Mouse (Mus musculus): ENCODE data around the gene Slc25a43. TPM values are rescaled to one million over a fixed set of nuclear protein-coding genes. Genes with fewer than 3 reads are reported as not detected.
"Not testable (repeated sequence)": the region's sequence is repeated elsewhere in the genome, so short reads cannot be mapped to it uniquely, and the experiment has no call there.

Slc25a43 gene
- polyA plus RNA-seq, 1 experiment from 2014 or later: 1.5 TPM

DNA sequence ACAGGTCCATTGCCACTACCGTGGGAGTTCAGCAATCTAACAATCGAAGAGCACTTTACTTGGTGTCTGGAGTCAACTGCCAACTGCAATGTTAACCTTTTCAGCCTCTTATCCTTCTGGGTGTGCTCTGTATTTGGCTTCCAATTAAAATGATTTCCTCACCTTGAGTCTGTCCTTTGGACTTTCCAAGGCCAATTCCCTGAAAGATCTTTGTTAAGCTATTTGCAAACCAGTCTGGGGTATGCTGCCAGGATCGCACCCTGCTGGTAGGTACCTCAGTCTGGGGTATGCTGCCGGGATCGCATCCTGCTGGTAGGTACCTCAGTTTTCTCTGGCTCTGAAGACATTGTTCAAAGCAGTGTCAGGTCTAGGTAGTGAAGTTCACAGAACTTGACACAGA lies 51.1 kb downstream of the Slc25a43 start:
- Histone ChIP-seq H3K36me3 (no peaks in the 10 kb centered on the region), H3K9me3 (replicated peaks) (no peaks in the 10 kb centered on the region), H3K27ac (replicated peaks) (no peak overlapping the region), H3K27me3 (replicated peaks) (no peaks in the 10 kb centered on the region), H3K4me3 (replicated peaks) (no peak overlapping the region), H3K4me1 (peaks cover 3% of the 10 kb centered on the region; the same call in 1 of the 2 replicates), H3K4me2 (no peak overlapping the region), H3K9ac (replicated peaks) (no peak overlapping the region)
- no peak for ATAC-seq (ENCODE audit: low FRiP score)
- 64% methylated on average over 5 of the region's 5 CpGs for WGBS

DNA sequence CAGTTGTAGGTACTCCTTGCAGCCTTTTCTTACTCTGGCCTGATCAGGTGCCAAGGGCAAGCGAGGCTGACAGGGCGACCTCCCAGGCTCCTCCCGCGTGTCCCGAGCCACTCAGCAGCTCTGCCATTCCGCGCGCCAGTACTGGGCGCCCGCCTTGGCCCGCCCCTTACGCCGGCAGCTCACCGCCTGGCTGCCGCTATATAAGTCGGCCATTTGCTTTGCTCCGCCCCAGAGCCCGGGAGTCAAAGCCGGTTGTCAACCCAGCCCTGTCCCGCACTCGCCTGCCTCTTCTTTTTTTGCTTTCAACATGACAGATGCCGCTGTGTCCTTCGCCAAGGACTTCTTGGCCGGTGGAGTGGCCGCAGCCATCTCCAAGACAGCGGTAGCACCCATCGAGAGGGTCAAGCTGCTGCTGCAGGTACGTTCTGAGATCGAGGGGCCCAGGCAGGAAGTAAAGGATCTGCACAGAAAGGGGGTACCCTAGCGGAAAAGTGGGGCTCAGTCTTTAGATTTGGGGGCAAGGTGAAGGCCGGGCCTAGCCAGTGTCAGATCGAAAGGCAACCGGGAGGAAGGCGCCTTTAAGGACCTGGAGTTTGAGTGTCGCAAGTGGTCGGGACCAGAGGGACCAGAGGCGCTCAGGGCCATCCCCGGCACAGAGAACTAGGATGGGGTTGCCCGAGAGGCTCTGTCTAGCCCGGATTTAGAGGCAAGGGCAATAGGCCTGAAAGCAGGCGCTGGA lies 52.1 kb downstream of the Slc25a43 start, which contains the start of gene Slc25a5:
Slc25a5 (plus strand) TSS at position 228 of the 739 bp plus-strand sequence.
- WGBS: 15% methylated on average over 41 of the region's 41 CpGs
- Histone ChIP-seq H3K4me2 (peak within 1 kb of the TSS; percentile 53), H3K27me3 (replicated peaks) (no peaks in the 10 kb centered on the region), H3K36me3 (no peaks in the 10 kb centered on the region), H3K9ac (replicated peaks) (peak within 1 kb of the TSS; percentile 61), H3K9me3 (replicated peaks) (no peaks in the 10 kb centered on the region), H3K4me3 (replicated peaks) (peak within 1 kb of the TSS; percentile 60), H3K27ac (replicated peaks) (peak within 1 kb of the TSS; percentile 82), H3K4me1 (peaks cover 3% of the 10 kb centered on the region; the same call in 1 of the 2 replicates)
- peak; percentile 96 for ATAC-seq (ENCODE audit: low FRiP score)

DNA sequence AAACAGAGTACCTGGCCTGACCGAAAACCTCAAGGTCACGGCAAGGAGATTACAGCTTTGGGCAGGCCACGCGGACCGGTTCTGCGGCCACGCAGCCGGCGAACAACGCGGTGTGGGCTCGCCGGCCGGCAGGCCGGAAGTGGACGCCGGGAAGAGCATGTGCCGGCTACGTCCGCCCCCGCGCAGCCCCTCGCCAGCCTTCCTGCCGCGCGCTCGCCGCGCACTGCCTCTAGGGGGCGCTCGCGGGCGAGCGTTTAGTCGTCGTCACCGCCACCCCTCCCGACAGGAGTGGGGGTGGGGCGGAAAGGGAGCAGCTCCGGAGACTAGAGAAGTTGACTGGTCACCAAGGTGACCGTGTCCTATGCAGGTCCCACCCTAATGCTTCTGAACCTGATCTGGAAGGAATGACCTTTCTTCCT lies 52.7 kb downstream of the Slc25a43 start:
- ATAC-seq (ENCODE audit: low FRiP score): peak; percentile 87
- peak overlapping the region; percentile 60 for H3K4me3 ChIP-seq (replicated peaks)
- H3K27me3 ChIP-seq (replicated peaks): no peaks in the 10 kb centered on the region
- no peaks in the 10 kb centered on the region for H3K9me3 ChIP-seq (replicated peaks)
- H3K27ac ChIP-seq (replicated peaks): peak overlapping the region; percentile 82
- peak overlapping the region; percentile 61 for H3K9ac ChIP-seq (replicated peaks)
- no peaks in the 10 kb centered on the region for H3K36me3 ChIP-seq
- WGBS: 23% methylated on average over 37 of the region's 41 CpGs
- H3K4me2 ChIP-seq: peak overlapping the region; percentile 53
- peaks cover 3% of the 10 kb centered on the region; the same call in 1 of the 2 replicates for H3K4me1 ChIP-seq

DNA sequence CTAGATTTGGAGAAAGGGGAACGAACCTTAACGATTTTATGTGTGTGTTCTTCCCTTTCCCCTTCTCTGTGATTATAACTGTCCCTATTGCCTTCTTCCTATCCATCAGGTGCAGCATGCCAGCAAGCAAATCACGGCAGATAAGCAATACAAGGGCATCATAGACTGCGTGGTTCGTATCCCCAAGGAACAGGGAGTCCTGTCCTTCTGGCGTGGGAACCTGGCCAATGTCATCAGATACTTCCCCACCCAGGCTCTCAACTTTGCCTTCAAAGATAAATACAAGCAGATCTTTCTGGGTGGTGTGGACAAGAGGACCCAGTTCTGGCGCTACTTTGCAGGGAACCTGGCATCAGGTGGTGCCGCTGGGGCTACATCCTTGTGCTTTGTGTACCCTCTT lies 53.3 kb downstream of the Slc25a43 start:
- not testable (repeated sequence) for H3K27me3 ChIP-seq (replicated peaks); ATAC-seq (ENCODE audit: low FRiP score); H3K36me3 ChIP-seq; H3K9me3 ChIP-seq (replicated peaks); H3K4me1 ChIP-seq
- peak overlapping the region; percentile 60 for H3K4me3 ChIP-seq (replicated peaks)
- H3K27ac ChIP-seq (replicated peaks): 0 out of 2 replicates have a peak overlapping the region, but pooled peaks have one; percentile 82
- 71% methylated on average over 8 of the region's 8 CpGs for WGBS
- H3K9ac ChIP-seq (replicated peaks): peak overlapping the region; percentile 41
- H3K4me2 ChIP-seq: peak overlapping the region; percentile 53

DNA sequence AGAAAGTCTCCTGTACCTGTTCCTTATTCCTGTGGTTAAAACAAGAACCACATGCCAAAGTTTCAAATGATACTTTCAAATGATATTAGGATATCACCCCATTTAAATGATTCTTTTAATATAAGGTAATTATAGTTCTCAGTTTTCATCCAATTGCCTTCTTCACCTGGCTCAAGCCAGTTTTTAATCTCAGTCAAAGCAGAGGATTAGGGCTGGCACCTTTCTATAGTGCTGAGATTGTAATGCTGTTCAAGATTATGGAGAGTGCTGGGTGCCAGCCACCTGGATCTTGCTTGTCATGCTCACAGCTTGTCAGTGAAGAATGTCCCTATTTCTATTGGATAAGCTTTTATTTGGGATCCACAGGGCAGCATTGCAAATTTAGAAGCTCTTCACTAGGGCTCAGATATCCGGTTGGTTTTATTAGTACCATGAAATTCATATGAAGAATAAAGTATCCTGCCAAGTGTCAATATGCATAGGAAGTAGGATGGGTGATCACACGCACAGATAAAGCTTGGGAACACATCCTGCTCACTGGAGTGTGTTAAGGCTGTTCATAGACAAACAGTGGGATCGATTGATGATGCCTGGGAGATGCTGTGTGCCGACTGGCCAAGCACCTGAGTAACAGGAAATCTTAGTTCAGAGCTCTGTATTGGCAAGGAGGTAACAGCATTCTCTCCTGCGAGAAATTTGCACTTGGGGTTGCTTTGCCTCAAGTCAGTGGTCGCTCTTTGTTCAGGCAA lies 55.8 kb downstream of the Slc25a43 start:
- no peak overlapping the region for H3K4me2 ChIP-seq
- no peaks in the 10 kb centered on the region for H3K27me3 ChIP-seq (replicated peaks)
- WGBS: 47% methylated on average over 6 of the region's 6 CpGs
- no peak overlapping the region for H3K9ac ChIP-seq (replicated peaks)
- no peaks in the 10 kb centered on the region for H3K36me3 ChIP-seq
- H3K27ac ChIP-seq (replicated peaks): no peak overlapping the region
- H3K9me3 ChIP-seq (replicated peaks): no peaks in the 10 kb centered on the region
- no peak for ATAC-seq (ENCODE audit: low FRiP score)
- peaks cover 3% of the 10 kb centered on the region; the same call in 1 of the 2 replicates for H3K4me1 ChIP-seq
- H3K4me3 ChIP-seq (replicated peaks): no peak overlapping the region

DNA sequence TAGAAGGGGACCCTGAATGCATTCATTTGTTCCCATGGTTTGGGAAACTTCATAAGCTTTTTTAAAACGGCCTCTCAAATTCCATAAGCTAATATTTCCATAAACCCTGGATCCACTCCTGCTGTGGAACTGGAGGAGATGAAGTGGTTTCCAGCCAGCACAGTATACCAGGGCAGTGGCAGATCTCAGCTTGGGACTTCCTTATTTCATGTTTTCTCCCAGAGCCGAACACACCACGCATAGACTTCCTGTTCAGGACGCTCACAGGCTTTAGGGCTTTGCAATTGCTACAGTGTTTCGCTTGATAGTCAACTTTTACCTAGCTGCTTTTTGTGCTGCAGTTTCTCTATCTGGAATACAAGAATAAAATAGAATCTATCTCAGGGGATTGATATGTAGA lies 59.7 kb downstream of the Slc25a43 start:
- Histone ChIP-seq H3K9me3 (replicated peaks) (no peaks in the 10 kb centered on the region), H3K27me3 (replicated peaks) (no peaks in the 10 kb centered on the region), H3K9ac (replicated peaks) (no peak overlapping the region), H3K4me1 (peaks cover 7% of the 10 kb centered on the region), H3K27ac (replicated peaks) (no peak overlapping the region), H3K36me3 (no peaks in the 10 kb centered on the region), H3K4me3 (replicated peaks) (no peak overlapping the region), H3K4me2 (no peak overlapping the region)
- WGBS: 80% methylated on average over 5 of the region's 5 CpGs
- no peak for ATAC-seq (ENCODE audit: low FRiP score)

DNA sequence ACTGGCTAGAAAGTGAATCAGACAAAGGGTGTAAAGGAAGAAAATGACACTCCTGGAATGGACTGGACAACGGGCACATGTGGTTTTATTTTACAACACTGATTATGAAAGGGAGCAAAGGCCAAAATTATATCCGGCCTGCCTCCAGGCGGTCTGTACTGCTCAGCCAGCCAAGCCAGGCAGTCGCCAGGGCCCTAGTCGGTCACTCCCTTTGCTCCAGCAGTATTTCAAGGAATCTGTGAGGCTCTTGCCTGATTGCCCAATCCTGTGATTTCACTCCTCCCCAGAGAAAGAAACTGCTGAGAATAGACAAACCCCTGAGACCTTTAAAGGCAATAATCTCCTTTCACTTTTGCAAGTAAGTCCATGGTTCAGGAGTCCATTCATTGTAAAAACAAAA lies 60.7 kb downstream of the Slc25a43 start:
- Histone ChIP-seq H3K4me1 (peaks cover 7% of the 10 kb centered on the region), H3K4me3 (replicated peaks) (no peak overlapping the region), H3K9me3 (replicated peaks) (no peaks in the 10 kb centered on the region), H3K27me3 (replicated peaks) (no peaks in the 10 kb centered on the region), H3K36me3 (no peaks in the 10 kb centered on the region), H3K9ac (replicated peaks) (no peak overlapping the region), H3K27ac (replicated peaks) (no peak overlapping the region), H3K4me2 (no peak overlapping the region)
- ATAC-seq (ENCODE audit: low FRiP score): no peak
- WGBS: 81% methylated on average over 5 of the region's 5 CpGs

DNA sequence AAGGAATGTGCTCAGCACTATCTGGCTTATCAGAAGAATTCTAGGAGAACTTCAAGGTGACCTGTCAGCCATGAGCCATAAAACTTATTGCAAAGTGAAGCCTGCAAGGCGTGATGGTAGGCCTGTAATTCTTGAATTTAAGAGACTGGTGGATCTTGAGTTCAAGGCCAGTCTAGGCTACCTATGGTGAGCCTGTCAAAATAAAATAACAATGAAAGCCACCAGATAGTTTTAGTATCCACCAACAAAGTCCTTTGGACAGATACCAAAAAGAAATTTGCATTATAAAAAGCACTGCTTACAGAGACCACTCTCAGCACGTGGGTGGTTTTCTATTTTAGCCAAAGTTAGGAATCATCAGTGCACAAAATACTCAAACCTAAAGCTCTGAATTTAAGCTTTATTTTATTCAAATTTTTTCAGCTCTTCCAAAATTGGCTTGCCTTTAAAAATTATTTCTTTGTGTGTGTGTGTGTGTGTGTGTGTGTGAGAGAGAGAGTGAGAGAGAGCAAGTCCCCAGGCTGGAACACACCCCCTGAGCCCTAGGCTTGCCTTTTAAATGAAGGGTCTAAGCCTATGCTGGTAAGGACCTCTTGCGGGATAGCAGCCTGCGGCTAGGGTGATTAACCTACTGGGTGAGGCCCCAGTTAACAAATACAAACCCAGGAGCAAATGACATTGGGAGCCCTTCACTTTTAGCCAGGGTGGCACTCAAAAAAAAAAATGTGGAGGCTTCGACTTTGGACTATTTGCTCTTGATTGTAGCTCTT lies 62.2 kb downstream of the Slc25a43 start:
- Histone ChIP-seq H3K27me3 (replicated peaks) (no peaks in the 10 kb centered on the region), H3K36me3 (no peaks in the 10 kb centered on the region), H3K9me3 (replicated peaks) (no peaks in the 10 kb centered on the region), H3K4me1 (peaks cover 7% of the 10 kb centered on the region), H3K4me3 (replicated peaks) (no peak overlapping the region), H3K9ac (replicated peaks) (no peak overlapping the region), H3K27ac (replicated peaks) (no peak overlapping the region), H3K4me2 (no peak overlapping the region)
- 47% methylated on average over 5 of the region's 5 CpGs for WGBS
- ATAC-seq (ENCODE audit: low FRiP score): no peak

DNA sequence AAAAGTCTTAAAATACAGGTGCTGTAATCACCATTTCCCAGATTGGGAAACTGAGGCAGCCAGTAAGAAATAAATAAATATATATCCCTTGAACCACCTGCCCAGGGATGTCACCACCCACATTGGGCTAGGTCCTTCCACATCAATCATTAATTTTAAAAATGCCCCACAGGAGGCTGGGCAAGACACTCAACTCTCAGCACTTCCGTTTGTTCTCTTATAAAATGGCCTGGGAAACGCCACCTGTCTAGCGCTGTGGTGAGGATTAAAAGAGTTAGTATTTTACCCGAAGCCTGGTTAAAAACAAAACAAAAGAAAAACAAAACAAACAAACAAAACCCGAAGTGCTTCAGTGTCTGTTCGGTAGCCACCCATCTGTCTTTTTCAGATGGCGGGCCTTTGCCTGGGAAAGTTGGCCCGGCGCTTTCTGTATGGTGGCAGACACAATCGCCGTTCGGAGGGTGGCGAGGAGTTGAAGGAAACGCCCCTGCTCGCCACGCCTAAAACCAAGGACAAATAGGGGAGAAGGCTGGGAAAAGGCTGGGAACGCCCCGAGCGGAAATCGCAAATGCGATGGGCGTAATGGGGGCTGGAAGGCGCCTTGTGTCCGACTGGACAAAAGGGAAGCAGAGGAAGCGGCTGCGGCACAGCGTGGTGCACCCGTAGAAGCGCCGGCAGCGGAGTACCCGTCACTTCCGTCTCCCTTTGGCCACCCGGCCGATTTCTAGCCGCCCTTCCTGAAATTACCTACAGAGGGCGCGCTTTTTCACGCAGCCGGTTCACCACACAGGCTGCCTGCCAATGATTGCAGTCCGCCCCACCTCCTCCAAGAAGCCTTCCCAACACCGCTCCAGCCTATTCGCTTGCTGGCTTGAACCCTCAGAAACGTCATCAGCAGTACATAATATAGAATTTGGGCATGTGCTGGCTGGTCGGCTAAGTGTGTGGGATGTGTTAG lies 64.2 kb downstream of the Slc25a43 start:
- WGBS: 23% methylated on average over 45 of the region's 45 CpGs
- peak; percentile 91 for ATAC-seq (ENCODE audit: low FRiP score)

DNA sequence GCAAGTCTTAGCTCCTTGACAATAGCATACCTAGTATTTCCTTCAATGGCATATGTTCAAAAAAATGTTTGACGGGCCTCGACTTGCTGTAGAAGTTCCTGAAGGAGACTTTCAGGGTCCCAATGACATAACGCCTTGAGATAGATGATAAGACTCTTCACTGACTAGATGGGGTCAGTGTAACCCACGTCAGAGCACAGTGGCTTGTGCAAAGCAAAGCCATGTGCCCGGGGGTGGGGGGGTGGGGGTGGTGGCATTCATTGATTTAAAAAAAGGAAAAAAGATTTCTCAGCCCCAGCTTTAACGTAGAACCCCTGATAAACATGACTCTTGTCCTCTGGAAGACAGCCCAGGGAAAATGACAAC lies 64.8 kb downstream of the Slc25a43 start:
- no peak overlapping the region for H3K9ac ChIP-seq (replicated peaks)
- WGBS: 70% methylated on average over 6 of the region's 6 CpGs
- H3K9me3 ChIP-seq (replicated peaks): no peaks in the 10 kb centered on the region
- peak overlapping the region; percentile 67 for H3K27ac ChIP-seq (replicated peaks)
- H3K4me3 ChIP-seq (replicated peaks): peak overlapping the region; percentile 41
- peaks cover 7% of the 10 kb centered on the region for H3K4me1 ChIP-seq
- peak overlapping the region; percentile 56 for H3K4me2 ChIP-seq
- no peaks in the 10 kb centered on the region for H3K36me3 ChIP-seq
- ATAC-seq (ENCODE audit: low FRiP score): peak; percentile 23; the same call in 1 of the 2 replicates
- H3K27me3 ChIP-seq (replicated peaks): no peaks in the 10 kb centered on the region

More for the DNA sequence above, 64.2 kb downstream of the Slc25a43 start:
- Histone ChIP-seq H3K27me3 (replicated peaks) (no peaks in the 10 kb centered on the region), H3K4me2 (peak overlapping the region; percentile 56), H3K36me3 (no peaks in the 10 kb centered on the region), H3K4me3 (replicated peaks) (peak overlapping the region; percentile 41), H3K27ac (replicated peaks) (peak overlapping the region; percentile 67), H3K4me1 (peaks cover 7% of the 10 kb centered on the region), H3K9ac (replicated peaks) (peak overlapping the region; percentile 36), H3K9me3 (replicated peaks) (no peaks in the 10 kb centered on the region)
